Mouse (Mus musculus): ENCODE measurements around the gene Slc35e4. TPM values are rescaled to one million over a fixed set of nuclear protein-coding genes. Genes with fewer than 3 reads are reported as not detected.

Gene Slc35e4
- not detected for polyA plus RNA-seq (2014; fragmentation: Illumina TruSeq; extraction: RNeasy Lipid Tissue Mini Kit (QIAGEN cat#74804); ENCODE audit: low read depth, low replicate concordance)

GRCm38 (mm10) chr11:3914109-3914840, at the start of gene Slc35e4:
Slc35e4 (minus strand) TSS chr11:3914664.

GRCm38 (mm10) chr11:3963610-3964415, 49.3 kb upstream of the Slc35e4 start, which contains the start of gene Pes1:
Pes1 (plus strand) TSS chr11:3963975.

GRCm38 (mm10) chr11:3931511-3932211, 17.2 kb upstream of the Slc35e4 start, which contains the start of gene Tcn2:
Tcn2 (minus strand) TSS chr11:3932159.

GRCm38 (mm10) chr11:3894406-3895281, 19.8 kb downstream of the Slc35e4 start, which contains the start of the genes 4921536K21Rik and Dusp18:
4921536K21Rik (minus strand) TSS chr11:3895098.
Dusp18 (plus strand) TSS chr11:3895240.

GRCm38 (mm10) chr11:3863454-3864112, 50.9 kb downstream of the Slc35e4 start, which contains the start of gene Osbp2:
Osbp2 (minus strand) TSS chr11:3863903.

Other genes starting within 250 kb of the Slc35e4 start
- gene Osbp2, start 50.8 kb downstream of the Slc35e4 start, polyA plus RNA-seq (2014; fragmentation: Illumina TruSeq; extraction: RNeasy Lipid Tissue Mini Kit (QIAGEN cat#74804); ENCODE audit: low read depth, low replicate concordance): 77.2 TPM
- gene 4921536K21Rik, start 19.6 kb downstream of the Slc35e4 start, polyA plus RNA-seq (2014; fragmentation: Illumina TruSeq; extraction: RNeasy Lipid Tissue Mini Kit (QIAGEN cat#74804); ENCODE audit: low read depth, low replicate concordance): 39.7 TPM
- 13.5 TPM for gene Dusp18, start 19.4 kb downstream of the Slc35e4 start, polyA plus RNA-seq (2014; fragmentation: Illumina TruSeq; extraction: RNeasy Lipid Tissue Mini Kit (QIAGEN cat#74804); ENCODE audit: low read depth, low replicate concordance)
- gene Tcn2, start 17.5 kb upstream of the Slc35e4 start, polyA plus RNA-seq (2014; fragmentation: Illumina TruSeq; extraction: RNeasy Lipid Tissue Mini Kit (QIAGEN cat#74804); ENCODE audit: low read depth, low replicate concordance): 0.98 TPM
- gene Pes1, start 49.3 kb upstream of the Slc35e4 start, polyA plus RNA-seq (2014; fragmentation: Illumina TruSeq; extraction: RNeasy Lipid Tissue Mini Kit (QIAGEN cat#74804); ENCODE audit: low read depth, low replicate concordance): 35.2 TPM
- 0.63 TPM for gene 4930556J24Rik, start 62.1 kb upstream of the Slc35e4 start, polyA plus RNA-seq (2014; fragmentation: Illumina TruSeq; extraction: RNeasy Lipid Tissue Mini Kit (QIAGEN cat#74804); ENCODE audit: low read depth, low replicate concordance)
- not detected for gene Gal3st1, start 69.0 kb upstream of the Slc35e4 start, polyA plus RNA-seq (2014; fragmentation: Illumina TruSeq; extraction: RNeasy Lipid Tissue Mini Kit (QIAGEN cat#74804); ENCODE audit: low read depth, low replicate concordance)
- gene Sec14l4, start 116.8 kb upstream of the Slc35e4 start, polyA plus RNA-seq (2014; fragmentation: Illumina TruSeq; extraction: RNeasy Lipid Tissue Mini Kit (QIAGEN cat#74804); ENCODE audit: low read depth, low replicate concordance): 0.64 TPM
- 0.64 TPM for gene Sec14l3, start 150.2 kb upstream of the Slc35e4 start, polyA plus RNA-seq (2014; fragmentation: Illumina TruSeq; extraction: RNeasy Lipid Tissue Mini Kit (QIAGEN cat#74804); ENCODE audit: low read depth, low replicate concordance)
- 3.5 TPM for gene Mtfp1, start 180.8 kb upstream of the Slc35e4 start, polyA plus RNA-seq (2014; fragmentation: Illumina TruSeq; extraction: RNeasy Lipid Tissue Mini Kit (QIAGEN cat#74804); ENCODE audit: low read depth, low replicate concordance)
- gene Sec14l2, start 208.8 kb upstream of the Slc35e4 start, polyA plus RNA-seq (2014; fragmentation: Illumina TruSeq; extraction: RNeasy Lipid Tissue Mini Kit (QIAGEN cat#74804); ENCODE audit: low read depth, low replicate concordance): 1.4 TPM
- 0.78 TPM for gene Rnf215, start 220.5 kb upstream of the Slc35e4 start, polyA plus RNA-seq (2014; fragmentation: Illumina TruSeq; extraction: RNeasy Lipid Tissue Mini Kit (QIAGEN cat#74804); ENCODE audit: low read depth, low replicate concordance)
- 10.2 TPM for gene Ccdc157, start 245.6 kb upstream of the Slc35e4 start, polyA plus RNA-seq (2014; fragmentation: Illumina TruSeq; extraction: RNeasy Lipid Tissue Mini Kit (QIAGEN cat#74804); ENCODE audit: low read depth, low replicate concordance)
- gene Sf3a1, start 245.7 kb upstream of the Slc35e4 start, polyA plus RNA-seq (2014; fragmentation: Illumina TruSeq; extraction: RNeasy Lipid Tissue Mini Kit (QIAGEN cat#74804); ENCODE audit: low read depth, low replicate concordance): 19.3 TPM

Measured in testis, adult 10 weeks (tissue).